Mouse (Mus musculus) granulocyte monocyte progenitor cell, adult 5-6 weeks (primary cell): Measurements from ENCODE around the gene Dhx32. TPM values are rescaled to one million over a fixed set of nuclear protein-coding genes. Genes with fewer than 3 reads are reported as not detected.

Source experiments
- ATAC-seq: replicated peaks from 2 replicates; pipeline ENCODE4 v1.8.0; 2016; ENCODE audit warnings: mild to moderate bottlenecking, moderate TSS enrichment, inconsistent platforms; ENCODE audit not compliant: poor library complexity, severe bottlenecking
- total RNA-seq, 2 experiments: library from RNA; stranded (forward) in 1 of 2; stranded (reverse) in 1 of 2; fragments of 200-712, 200-1000 nt in 1 of 2; fragments of >200 nt in 1 of 2; fragmentation: Nextera tagmentation in 1 of 2; gene quantifications; 2 replicates each; pipeline ENCODE4 v1.2.3; 2014 to 2017

The Dhx32 gene
- total RNA-seq (2014; fragmentation: Nextera tagmentation) (7.3 and 10.7 TPM in 2 replicates), total RNA-seq (2017) (13.1 and 21.3 TPM in 2 replicates)

- peak; percentile 91 for ATAC-seq
Measured at GRCm38 (mm10) chr7:133782717-133783435, at the start of gene Dhx32. Gene Dhx32 (minus strand): TSS chr7:133782726.

GRCm38 (mm10) chr7:133829579-133829978 is 47.1 kb upstream of the Dhx32 start:
- no peak for ATAC-seq

GRCm38 (mm10) chr7:133828514-133828913 is 46.0 kb upstream of the Dhx32 start:
- ATAC-seq: no peak

GRCm38 (mm10) chr7:133824579-133824978 is 42.1 kb upstream of the Dhx32 start:
- ATAC-seq: no peak; the same call in 1 of the 2 replicates

GRCm38 (mm10) chr7:133823751-133824150 is 41.2 kb upstream of the Dhx32 start:
- ATAC-seq: no peak

- no peak for ATAC-seq
Measured at GRCm38 (mm10) chr7:133813331-133813730, 30.8 kb upstream of the Dhx32 start.

- no peak for ATAC-seq
Measured at GRCm38 (mm10) chr7:133812927-133813326, 30.4 kb upstream of the Dhx32 start.

- ATAC-seq: peak; percentile 67
Measured at GRCm38 (mm10) chr7:133805614-133806175, 23.2 kb upstream of the Dhx32 start.

- ATAC-seq: no peak
Measured at GRCm38 (mm10) chr7:133801823-133802222, 19.3 kb upstream of the Dhx32 start.

- no peak for ATAC-seq
Measured at GRCm38 (mm10) chr7:133799928-133800327, 17.4 kb upstream of the Dhx32 start.

GRCm38 (mm10) chr7:133794720-133795119 is 12.2 kb upstream of the Dhx32 start:
- no peak for ATAC-seq

GRCm38 (mm10) chr7:133793248-133794131 is 11.0 kb upstream of the Dhx32 start:
- ATAC-seq: no peak

GRCm38 (mm10) chr7:133792771-133793170 is 10.2 kb upstream of the Dhx32 start:
- no peak for ATAC-seq

- no peak for ATAC-seq
Measured at GRCm38 (mm10) chr7:133790608-133791229, 8.2 kb upstream of the Dhx32 start.

- ATAC-seq: no peak
Measured at GRCm38 (mm10) chr7:133790171-133790570, 7.6 kb upstream of the Dhx32 start.

- ATAC-seq: no peak
Measured at GRCm38 (mm10) chr7:133788147-133788546, 5.6 kb upstream of the Dhx32 start.

- no peak for ATAC-seq
Measured at GRCm38 (mm10) chr7:133787571-133787970, 5.0 kb upstream of the Dhx32 start.

- no peak for ATAC-seq
Measured at GRCm38 (mm10) chr7:133781991-133782390, 535 bp downstream of the Dhx32 start.

GRCm38 (mm10) chr7:133781583-133781982 is 943 bp downstream of the Dhx32 start:
- ATAC-seq: no peak

GRCm38 (mm10) chr7:133776626-133776996 is 5.9 kb downstream of the Dhx32 start, which contains the start of gene Fank1:
Gene Fank1 (plus strand): TSS chr7:133776861.
- ATAC-seq: peak; percentile 93
